Mouse (Mus musculus) testis, adult 2 months (tissue): ENCODE measurements at regions not wholly inside any gene's neighbourhood (a gene's known extent, or its start where the extent isn't known, plus 50 kb on each side); places are given as distances from the start of the nearest gene placed in this dataset.
A peak's percentile ranks its signal among the peaks of the same experiment; 100 is the strongest.

Experiments used
- H3K27ac ChIP-seq: fragments of 200-500 bp; 2 replicates; pipeline ENCODE4 v1.5.1; 2012; ENCODE audit warnings: low read depth, low read length; ENCODE audit not compliant: control insufficient read depth, insufficient read depth
- H3K27me3 ChIP-seq: fragments of 200-500 bp; 2 replicates; pipeline ENCODE4 v1.6.1; 2012; ENCODE audit warnings: mild to moderate bottlenecking, low read length, moderate library complexity; ENCODE audit not compliant: control insufficient read depth, insufficient read depth
- H3K36me3 ChIP-seq: fragments of 200-500 bp; 2 replicates; pipeline ENCODE4 v1.6.1; 2012; ENCODE audit warnings: mild to moderate bottlenecking, low read length; ENCODE audit not compliant: control insufficient read depth, insufficient read depth
- H3K4me1 ChIP-seq: fragments of 200-500 bp; 2 replicates; pipeline ENCODE4 v1.6.1; 2012; ENCODE audit warnings: low read length; ENCODE audit not compliant: control insufficient read depth, insufficient read depth
- H3K4me3 ChIP-seq: fragments of 200-500 bp; 2 replicates; pipeline ENCODE4 v1.5.1; 2012; ENCODE audit warnings: low read depth, mild to moderate bottlenecking, low read length, moderate library complexity, mixed read lengths; ENCODE audit not compliant: control insufficient read depth
- CTCF ChIP-seq: fragments of 200-500 bp; IDR thresholded peaks from 2 replicates; pipeline ENCODE4 v1.5.1; 2012; ENCODE audit warnings: low read depth, mild to moderate bottlenecking, inconsistent platforms, low read length, moderate library complexity; ENCODE audit not compliant: control insufficient read depth, insufficient read depth, insufficient replicate concordance
- POLR2A ChIP-seq: fragments of 200-500 bp; IDR thresholded peaks from 2 replicates; pipeline ENCODE4 v1.6.1; 2012; ENCODE audit warnings: low read depth, mild to moderate bottlenecking, inconsistent platforms, low read length, moderate library complexity; ENCODE audit not compliant: control insufficient read depth

DNA sequence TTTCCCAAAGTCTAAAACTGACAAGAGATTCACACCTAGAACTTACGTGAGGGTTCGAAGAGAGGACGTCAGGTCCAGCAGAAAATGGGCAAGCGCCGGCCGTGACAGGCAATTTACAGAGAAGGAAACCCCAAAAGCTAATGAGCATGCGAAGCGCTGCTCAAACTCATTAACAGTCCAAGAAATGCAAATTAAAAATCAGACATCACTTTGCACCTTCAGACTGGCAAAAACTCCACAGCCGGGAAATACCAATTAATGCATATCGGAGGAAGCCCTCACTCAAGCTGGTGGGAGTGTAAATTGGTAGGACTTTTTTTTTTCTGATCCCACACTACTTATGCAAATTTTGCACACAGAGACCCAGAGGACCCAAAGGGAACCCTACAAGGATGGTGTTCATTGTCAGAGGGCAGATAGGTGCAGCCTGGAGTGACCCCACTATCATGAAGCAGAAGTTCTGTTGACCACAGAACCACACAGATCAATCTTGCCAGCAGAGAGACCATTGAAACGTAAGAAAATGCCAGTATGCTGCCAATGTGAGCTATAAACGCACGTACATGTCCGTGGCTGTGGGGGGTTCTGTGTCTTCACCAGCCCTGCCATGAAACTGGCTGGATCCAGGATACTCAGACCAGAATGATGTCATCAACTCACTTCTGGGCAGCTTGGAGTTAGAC is 74.8 kb upstream of the Mvb12b start:
- peaks cover 2% of the 10 kb centered on the region; the same call in 1 of the 2 replicates for H3K4me1 ChIP-seq
- H3K36me3 ChIP-seq = no peaks in the 10 kb centered on the region
- H3K27ac ChIP-seq = no peak overlapping the region
- no peak for TF ChIP-seq POLR2A
- TF ChIP-seq CTCF = no peak
- no peaks in the 10 kb centered on the region for H3K27me3 ChIP-seq
- H3K4me3 ChIP-seq = no peak overlapping the region

DNA sequence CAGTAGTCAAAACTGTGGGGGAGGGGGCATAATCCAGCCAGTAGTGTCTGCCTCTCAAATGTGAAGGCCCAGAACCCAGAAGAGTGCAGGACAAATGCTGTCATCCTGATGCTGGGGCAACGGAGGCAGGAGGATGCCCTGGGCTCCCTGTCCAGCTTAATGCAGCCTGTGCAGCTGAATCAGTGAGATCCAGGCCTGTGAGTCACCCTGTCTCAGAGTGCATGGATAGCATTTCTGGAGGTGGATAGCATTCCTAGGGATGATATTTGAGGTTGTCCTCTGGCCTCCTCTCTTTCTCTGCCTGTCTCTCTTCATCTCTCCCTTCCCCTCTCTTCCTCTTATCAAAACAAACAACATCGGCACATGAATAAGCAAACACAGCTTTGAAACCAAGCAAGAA is 73.8 kb upstream of the Mvb12b start:
- no peaks in the 10 kb centered on the region for H3K27me3 ChIP-seq
- peaks cover 2% of the 10 kb centered on the region; the same call in 1 of the 2 replicates for H3K4me1 ChIP-seq
- no peaks in the 10 kb centered on the region for H3K36me3 ChIP-seq
- H3K4me3 ChIP-seq = no peak overlapping the region
- H3K27ac ChIP-seq = no peak overlapping the region
- no peak for TF ChIP-seq POLR2A

DNA sequence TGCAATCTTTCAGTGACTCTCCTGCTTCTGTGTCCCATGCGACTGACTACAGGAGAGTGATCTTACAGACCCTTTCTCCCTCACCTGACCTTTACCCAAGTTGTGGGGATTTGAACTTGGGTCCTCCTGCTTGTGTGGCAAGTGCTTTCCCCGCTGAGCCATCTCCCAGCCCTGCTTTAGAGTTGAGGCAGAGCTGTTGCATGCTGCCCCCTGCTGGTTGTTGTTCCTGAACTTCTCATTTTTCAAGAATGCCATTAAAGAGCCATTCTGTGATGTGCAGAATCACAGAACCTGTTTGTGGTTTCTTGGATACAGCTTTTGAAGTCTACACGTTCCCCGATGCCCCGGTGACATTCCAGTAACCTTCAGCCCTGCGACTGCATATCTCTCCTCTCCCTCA is 70.0 kb upstream of the Mvb12b start:
- Histone ChIP-seq H3K36me3 (no peaks in the 10 kb centered on the region), H3K4me1 (no peaks in the 10 kb centered on the region), H3K27ac (no peak overlapping the region), H3K4me3 (no peak overlapping the region), H3K27me3 (no peaks in the 10 kb centered on the region)
- peak; percentile 43; the same call in 1 of the 2 replicates for TF ChIP-seq CTCF
- no peak for TF ChIP-seq POLR2A

GRCm38 (mm10) chr2:33944301-33944700 is 56.6 kb upstream of the Mvb12b start:
- H3K4me1 ChIP-seq = no peaks in the 10 kb centered on the region
- no peaks in the 10 kb centered on the region for H3K27me3 ChIP-seq
- no peaks in the 10 kb centered on the region for H3K36me3 ChIP-seq
- H3K27ac ChIP-seq = no peak overlapping the region
- no peak for TF ChIP-seq CTCF
- no peak overlapping the region for H3K4me3 ChIP-seq

- H3K27ac ChIP-seq = no peak overlapping the region
Measured at GRCm38 (mm10) chr2:33942085-33942484, 54.3 kb upstream of the Mvb12b start.

GRCm38 (mm10) chr2:33941316-33941715 is 53.6 kb upstream of the Mvb12b start:
- H3K4me3 ChIP-seq = no peak overlapping the region

More at GRCm38 (mm10) chr2:33942085-33942484, 54.3 kb upstream of the Mvb12b start:
- Histone ChIP-seq H3K36me3 (no peaks in the 10 kb centered on the region), H3K4me1 (no peaks in the 10 kb centered on the region), H3K27me3 (no peaks in the 10 kb centered on the region), H3K4me3 (no peak overlapping the region)
- TF ChIP-seq CTCF = no peak
- no peak for TF ChIP-seq POLR2A

GRCm38 (mm10) chr2:33939836-33940235 is 52.1 kb upstream of the Mvb12b start:
- Histone ChIP-seq H3K4me1 (no peaks in the 10 kb centered on the region), H3K4me3 (no peak overlapping the region), H3K27ac (no peak overlapping the region), H3K36me3 (no peaks in the 10 kb centered on the region), H3K27me3 (no peaks in the 10 kb centered on the region)
- no peak for TF ChIP-seq POLR2A
- no peak for TF ChIP-seq CTCF

More at GRCm38 (mm10) chr2:33941316-33941715, 53.6 kb upstream of the Mvb12b start:
- TF ChIP-seq CTCF (no peak), POLR2A (no peak)
- Histone ChIP-seq H3K27ac (no peak overlapping the region), H3K27me3 (no peaks in the 10 kb centered on the region), H3K36me3 (no peaks in the 10 kb centered on the region), H3K4me1 (no peaks in the 10 kb centered on the region)
